Mouse (Mus musculus): ENCODE data around the gene Celf6. TPM values are rescaled to one million over a fixed set of nuclear protein-coding genes. Genes with fewer than 3 reads are reported as not detected.

Celf6 gene
- polyA plus RNA-seq, 1 experiment, result not detected

DNA sequence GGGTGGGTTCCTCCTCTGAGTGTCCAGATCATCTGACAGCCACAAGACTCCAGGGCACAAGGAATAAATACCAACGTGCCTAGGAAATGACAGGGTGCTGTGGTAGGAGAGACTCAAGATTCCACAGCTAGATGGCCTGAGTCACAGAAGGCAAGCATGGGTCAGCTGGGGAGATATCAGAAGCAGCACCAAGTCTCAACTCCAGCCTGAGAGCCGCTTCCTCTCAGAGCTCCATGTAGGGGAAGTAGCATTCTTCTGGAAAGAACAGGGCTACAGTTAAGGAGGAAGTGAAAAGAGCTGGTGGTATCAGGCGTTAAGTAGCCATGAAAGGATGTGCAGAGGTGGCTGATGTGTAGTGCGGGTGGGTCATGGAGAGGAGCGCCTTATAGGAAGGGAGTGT lies 33.0 kb upstream of the Celf6 start:
- no peak overlapping the region for H3K4me3 ChIP-seq (ENCODE audit: insufficient read depth, low read length)
- TF ChIP-seq CTCF (IDR thresholded peaks at IDR 0.05; ENCODE audit: borderline replicate concordance, insufficient read depth, low read length) (no peak), POLR2A (IDR thresholded peaks at IDR 0.05; ENCODE audit: low read depth, low read length) (no peak)
- peaks cover 22% of the 10 kb centered on the region for H3K4me1 ChIP-seq (ENCODE audit: control insufficient read depth, insufficient read depth, low read length)
- H3K27ac ChIP-seq (ENCODE audit: insufficient read depth, low read length), result peak overlapping the region; percentile 54; the same call in 1 of the 2 replicates

DNA sequence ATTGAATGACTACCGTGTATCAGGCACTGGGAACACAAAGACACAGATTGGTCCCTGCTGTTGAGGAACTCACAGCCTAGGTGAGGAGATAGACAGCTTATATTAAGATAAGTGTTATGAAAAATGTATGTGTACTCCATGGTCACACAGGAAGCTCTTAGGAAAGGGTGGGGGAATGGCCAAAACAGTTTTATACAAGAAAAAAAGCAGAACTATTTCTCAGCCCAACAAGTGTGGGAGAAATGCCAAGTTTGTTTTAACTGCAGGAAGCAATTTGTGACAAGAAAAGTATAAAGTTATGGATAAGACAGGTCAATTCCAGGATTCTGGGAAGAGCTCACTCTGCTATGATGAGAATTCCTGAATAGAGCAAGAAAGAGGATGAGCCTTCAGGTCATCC lies 29.8 kb upstream of the Celf6 start:
- Histone ChIP-seq H3K27ac (ENCODE audit: insufficient read depth, low read length) (peak overlapping the region; percentile 46; the same call in 1 of the 2 replicates), H3K4me1 (ENCODE audit: control insufficient read depth, insufficient read depth, low read length) (peaks cover 19% of the 10 kb centered on the region), H3K4me3 (ENCODE audit: insufficient read depth, low read length) (no peak overlapping the region)
- TF ChIP-seq CTCF (IDR thresholded peaks at IDR 0.05; ENCODE audit: borderline replicate concordance, insufficient read depth, low read length) (no peak), POLR2A (IDR thresholded peaks at IDR 0.05; ENCODE audit: low read depth, low read length) (no peak)

DNA sequence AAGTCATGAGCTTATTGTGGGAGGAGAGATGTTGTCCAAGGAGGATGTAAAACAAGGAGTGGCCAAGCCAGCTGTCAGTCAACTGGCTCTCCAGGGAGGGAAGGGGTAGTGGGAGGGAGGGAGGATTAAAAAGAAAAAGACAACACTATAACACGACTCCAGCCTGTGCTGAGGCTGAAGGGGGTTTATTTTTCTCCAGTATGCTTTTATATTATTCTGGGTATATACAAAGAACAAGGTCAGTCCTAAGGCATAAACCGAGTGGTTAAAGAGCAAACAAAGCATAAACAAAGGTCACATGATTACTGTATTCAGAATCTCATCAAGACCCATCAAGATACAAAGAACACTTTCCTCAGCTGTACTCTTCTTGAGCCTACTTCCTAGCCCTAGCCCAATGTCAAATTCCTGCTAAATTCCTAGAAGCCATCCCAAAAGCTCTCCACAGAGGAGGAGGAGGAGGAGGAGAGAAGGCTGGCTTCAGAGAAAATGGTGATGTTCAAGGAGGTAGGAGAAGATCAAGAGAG lies 28.7 kb upstream of the Celf6 start:
- no peak overlapping the region for H3K27ac ChIP-seq (ENCODE audit: insufficient read depth, low read length)
- no peak for TF ChIP-seq CTCF (IDR thresholded peaks at IDR 0.05; ENCODE audit: borderline replicate concordance, insufficient read depth, low read length)
- TF ChIP-seq POLR2A (IDR thresholded peaks at IDR 0.05; ENCODE audit: low read depth, low read length), result no peak
- no peak overlapping the region for H3K4me3 ChIP-seq (ENCODE audit: insufficient read depth, low read length)
- H3K4me1 ChIP-seq (ENCODE audit: control insufficient read depth, insufficient read depth, low read length), result peaks cover 15% of the 10 kb centered on the region

DNA sequence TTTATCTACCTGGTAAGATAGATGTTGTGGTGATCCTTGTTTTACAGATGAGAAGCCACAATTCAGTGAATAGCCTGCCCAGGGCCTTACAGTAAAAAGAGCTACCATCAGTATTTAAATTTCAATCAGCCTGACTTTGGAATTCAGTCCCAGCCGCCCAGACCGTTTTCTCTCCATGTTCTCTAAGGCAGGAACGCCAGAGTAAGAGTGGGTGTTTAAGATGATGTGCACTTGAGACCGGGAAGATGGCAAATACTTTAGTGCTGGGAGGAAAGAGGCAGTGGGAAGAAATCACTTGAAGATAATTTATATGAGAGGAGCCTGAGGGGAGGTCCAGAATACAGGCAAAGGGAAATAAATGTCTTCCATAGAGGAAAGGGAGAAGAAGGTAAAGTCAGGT lies 27.6 kb upstream of the Celf6 start:
- Histone ChIP-seq H3K4me3 (ENCODE audit: insufficient read depth, low read length) (no peak overlapping the region), H3K4me1 (ENCODE audit: control insufficient read depth, insufficient read depth, low read length) (peaks cover 11% of the 10 kb centered on the region), H3K27ac (ENCODE audit: insufficient read depth, low read length) (no peak overlapping the region)
- no peak for TF ChIP-seq CTCF (IDR thresholded peaks at IDR 0.05; ENCODE audit: borderline replicate concordance, insufficient read depth, low read length)
- TF ChIP-seq POLR2A (IDR thresholded peaks at IDR 0.05; ENCODE audit: low read depth, low read length), result no peak

GRCm38 (mm10) chr9:59551017-59551416 lies 26.7 kb upstream of the Celf6 start:
- Histone ChIP-seq H3K4me3 (ENCODE audit: insufficient read depth, low read length) (no peak overlapping the region), H3K27ac (ENCODE audit: insufficient read depth, low read length) (no peak overlapping the region), H3K4me1 (ENCODE audit: control insufficient read depth, insufficient read depth, low read length) (peaks cover 11% of the 10 kb centered on the region)
- no peak for TF ChIP-seq CTCF (IDR thresholded peaks at IDR 0.05; ENCODE audit: borderline replicate concordance, insufficient read depth, low read length)

DNA sequence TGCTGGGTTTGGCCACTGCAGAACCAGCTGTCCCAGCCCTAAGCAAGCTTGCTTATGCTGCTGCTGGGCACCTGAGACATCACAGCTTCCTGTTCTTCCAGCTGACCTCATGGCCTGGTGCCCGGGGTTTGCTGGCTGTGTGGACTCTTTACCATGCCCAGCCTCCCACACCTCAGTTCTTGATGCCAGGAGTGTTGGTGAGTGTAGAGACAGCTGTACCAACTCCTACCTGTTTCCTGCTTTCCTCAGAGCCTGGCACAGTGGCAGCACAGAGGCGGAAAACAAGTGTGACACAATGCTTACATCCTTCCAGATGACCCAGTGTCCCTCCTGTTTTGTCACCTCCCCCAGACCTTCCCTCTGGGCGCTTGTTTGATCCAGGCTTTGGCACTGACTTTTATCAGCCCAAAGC lies 26.1 kb upstream of the Celf6 start:
- TF ChIP-seq CTCF (IDR thresholded peaks at IDR 0.05; ENCODE audit: borderline replicate concordance, insufficient read depth, low read length), result no peak
- TF ChIP-seq POLR2A (IDR thresholded peaks at IDR 0.05; ENCODE audit: low read depth, low read length), result no peak
- Histone ChIP-seq H3K4me3 (ENCODE audit: insufficient read depth, low read length) (no peak overlapping the region), H3K4me1 (ENCODE audit: control insufficient read depth, insufficient read depth, low read length) (peaks cover 11% of the 10 kb centered on the region), H3K27ac (ENCODE audit: insufficient read depth, low read length) (no peak overlapping the region)

- Histone ChIP-seq H3K4me1 (ENCODE audit: control insufficient read depth, insufficient read depth, low read length) (peaks cover 3% of the 10 kb centered on the region; the same call in 1 of the 2 replicates), H3K4me3 (ENCODE audit: insufficient read depth, low read length) (no peak overlapping the region), H3K27ac (ENCODE audit: insufficient read depth, low read length) (no peak overlapping the region)
- no peak for TF ChIP-seq POLR2A (IDR thresholded peaks at IDR 0.05; ENCODE audit: low read depth, low read length)
- no peak for TF ChIP-seq CTCF (IDR thresholded peaks at IDR 0.05; ENCODE audit: borderline replicate concordance, insufficient read depth, low read length)
Observed at GRCm38 (mm10) chr9:59552610-59553009, 25.1 kb upstream of the Celf6 start.

GRCm38 (mm10) chr9:59553719-59554118 lies 24.0 kb upstream of the Celf6 start:
- no peak for TF ChIP-seq POLR2A (IDR thresholded peaks at IDR 0.05; ENCODE audit: low read depth, low read length)
- TF ChIP-seq CTCF (IDR thresholded peaks at IDR 0.05; ENCODE audit: borderline replicate concordance, insufficient read depth, low read length), result no peak
- no peak overlapping the region for H3K4me3 ChIP-seq (ENCODE audit: insufficient read depth, low read length)
- H3K4me1 ChIP-seq (ENCODE audit: control insufficient read depth, insufficient read depth, low read length), result no peaks in the 10 kb centered on the region
- no peak overlapping the region for H3K27ac ChIP-seq (ENCODE audit: insufficient read depth, low read length)

GRCm38 (mm10) chr9:59565600-59565999 lies 12.1 kb upstream of the Celf6 start:
- TF ChIP-seq POLR2A (IDR thresholded peaks at IDR 0.05; ENCODE audit: low read depth, low read length) (no peak), CTCF (IDR thresholded peaks at IDR 0.05; ENCODE audit: borderline replicate concordance, insufficient read depth, low read length) (peak; percentile 90; the same call in 1 of the 2 replicates)
- no peak overlapping the region for H3K27ac ChIP-seq (ENCODE audit: insufficient read depth, low read length)
- no peaks in the 10 kb centered on the region for H3K4me1 ChIP-seq (ENCODE audit: control insufficient read depth, insufficient read depth, low read length)
- no peak overlapping the region for H3K4me3 ChIP-seq (ENCODE audit: insufficient read depth, low read length)

DNA sequence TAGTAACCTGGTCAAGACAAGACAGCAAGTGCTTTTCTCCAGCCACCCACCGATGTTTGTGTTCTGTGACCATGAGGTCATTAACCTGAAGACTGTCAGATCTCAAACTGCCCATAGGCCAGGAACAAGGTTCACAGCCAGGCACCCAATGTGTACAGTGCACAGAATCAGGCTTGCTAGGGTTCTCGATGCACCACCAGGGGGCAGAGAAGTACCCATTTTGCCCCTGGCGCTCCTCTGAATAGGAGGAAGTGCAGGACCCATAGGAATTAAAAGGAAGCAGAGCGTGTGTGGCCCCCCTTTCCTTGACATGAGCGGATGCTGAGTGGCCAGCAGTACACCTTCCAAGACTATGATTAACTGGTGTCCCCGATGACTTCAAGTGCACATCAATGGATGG lies 10.6 kb upstream of the Celf6 start:
- Histone ChIP-seq H3K4me1 (ENCODE audit: control insufficient read depth, insufficient read depth, low read length) (no peaks in the 10 kb centered on the region), H3K27ac (ENCODE audit: insufficient read depth, low read length) (no peak overlapping the region), H3K4me3 (ENCODE audit: insufficient read depth, low read length) (no peak overlapping the region)
- TF ChIP-seq CTCF (IDR thresholded peaks at IDR 0.05; ENCODE audit: borderline replicate concordance, insufficient read depth, low read length), result peak; percentile 53; the same call in 1 of the 2 replicates
- TF ChIP-seq POLR2A (IDR thresholded peaks at IDR 0.05; ENCODE audit: low read depth, low read length), result no peak

GRCm38 (mm10) chr9:59571852-59572251 lies 5.9 kb upstream of the Celf6 start:
- no peak overlapping the region for H3K27ac ChIP-seq (ENCODE audit: insufficient read depth, low read length)
- TF ChIP-seq CTCF (IDR thresholded peaks at IDR 0.05; ENCODE audit: borderline replicate concordance, insufficient read depth, low read length), result no peak
- TF ChIP-seq POLR2A (IDR thresholded peaks at IDR 0.05; ENCODE audit: low read depth, low read length), result no peak
- H3K4me3 ChIP-seq (ENCODE audit: insufficient read depth, low read length), result no peak overlapping the region
- no peaks in the 10 kb centered on the region for H3K4me1 ChIP-seq (ENCODE audit: control insufficient read depth, insufficient read depth, low read length)
